Mouse (Mus musculus): ENCODE data around the gene Siah2.

Gene Siah2

GRCm38 (mm10) chr3:58672481-58673183 is 19.6 kb downstream of the Siah2 start:
- in situ Hi-C loops (cut with MboI, MseI), result no loop called here

DNA sequence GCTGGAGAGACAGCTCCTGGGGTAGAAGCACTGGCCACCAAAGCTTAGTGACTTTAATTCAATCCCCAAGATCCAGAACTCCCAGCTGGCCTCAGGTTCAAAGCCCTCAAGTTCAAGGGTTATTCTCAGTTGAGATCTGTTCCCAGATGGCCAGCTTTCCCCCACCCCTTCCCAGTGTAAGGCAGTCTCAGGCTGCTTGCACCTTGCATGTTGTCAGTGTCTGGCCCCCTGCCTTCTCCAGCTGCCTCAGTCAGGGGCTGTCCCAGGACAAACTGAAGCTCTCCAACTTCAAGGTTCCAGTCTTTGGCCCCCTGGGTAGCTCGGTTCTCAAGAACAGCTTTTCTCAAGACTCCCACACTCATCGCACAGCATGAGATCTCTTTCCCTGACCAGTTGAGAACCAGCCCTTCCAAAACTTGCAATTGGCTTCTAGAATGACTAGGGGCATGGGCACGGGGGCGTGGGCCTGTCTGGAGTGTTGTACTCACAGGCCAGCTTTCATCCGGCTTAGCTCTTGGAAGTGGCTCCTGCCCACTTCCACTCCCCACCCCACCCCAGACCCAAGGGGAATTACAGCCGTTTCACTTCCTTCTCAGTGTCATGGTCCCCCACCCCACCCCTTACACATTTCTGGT is 20.5 kb downstream of the Siah2 start:
- in situ Hi-C loops (cut with MboI, MseI), result no loop called here

DNA sequence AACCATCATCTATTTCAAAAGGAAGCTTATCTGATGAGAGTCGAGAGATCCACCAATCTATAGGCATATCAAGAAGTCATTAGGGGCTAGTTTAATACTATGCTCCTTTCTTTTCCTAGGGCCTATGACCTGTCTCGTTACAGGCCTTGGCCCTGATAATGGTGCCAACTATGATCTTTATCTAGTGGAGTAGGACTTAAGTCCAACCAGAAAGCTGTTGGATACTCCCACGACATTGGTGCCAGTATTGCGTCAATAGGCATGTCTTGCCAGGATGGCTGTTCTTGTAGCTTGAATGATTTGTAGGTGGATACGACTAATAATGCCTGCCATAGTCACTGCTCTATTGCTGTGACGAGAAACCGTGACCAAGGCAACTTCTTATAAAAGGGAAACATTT is 28.2 kb downstream of the Siah2 start:
- in situ Hi-C loops (cut with MboI, MseI), result no loop called here

DNA sequence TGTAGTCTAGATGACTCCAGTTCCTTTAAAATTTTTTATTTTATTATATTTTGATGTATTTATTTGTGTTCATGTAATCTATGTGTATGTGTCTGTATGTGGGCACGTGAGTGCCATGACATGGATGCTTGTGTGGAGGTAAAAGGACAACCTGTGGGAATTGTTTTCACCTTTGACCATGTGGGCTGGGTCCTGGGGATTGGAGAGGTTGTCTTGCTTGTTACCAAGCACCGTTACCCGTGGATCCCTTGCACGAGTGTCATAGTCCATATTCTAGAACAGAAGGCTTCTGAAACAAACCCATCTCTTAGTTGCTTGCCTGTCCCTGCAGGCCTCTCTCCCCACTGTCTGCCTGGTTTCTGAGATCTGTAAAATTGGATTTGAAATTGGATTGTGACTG is 31.6 kb downstream of the Siah2 start:
- in situ Hi-C loops (cut with MboI, MseI), result no loop called here

DNA sequence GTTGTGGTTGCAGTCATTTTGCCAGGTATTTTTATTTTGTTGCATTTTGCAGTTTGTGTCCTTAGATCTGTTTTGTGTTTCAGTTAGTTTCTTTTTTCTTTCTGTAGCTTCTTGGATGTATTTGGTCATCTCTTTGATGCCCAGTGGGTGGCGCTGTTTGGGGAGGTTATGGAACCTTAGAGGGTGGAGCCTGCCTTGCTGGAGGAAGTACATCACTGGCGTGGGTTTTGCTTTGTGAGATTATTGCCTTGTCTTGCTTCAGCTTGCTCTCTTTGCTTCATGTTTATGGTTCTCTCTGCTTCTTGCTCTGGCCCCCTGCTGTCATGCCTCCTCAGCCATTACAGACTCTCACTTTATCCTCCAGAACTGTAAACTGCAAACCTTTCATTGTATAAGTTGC is 34.8 kb downstream of the Siah2 start:
- in situ Hi-C loops (cut with MboI, MseI), result loop anchor here (5.0 kb wide), 1 partner anchor 125 kb away; no protein-coding TSS in a partner anchor

DNA sequence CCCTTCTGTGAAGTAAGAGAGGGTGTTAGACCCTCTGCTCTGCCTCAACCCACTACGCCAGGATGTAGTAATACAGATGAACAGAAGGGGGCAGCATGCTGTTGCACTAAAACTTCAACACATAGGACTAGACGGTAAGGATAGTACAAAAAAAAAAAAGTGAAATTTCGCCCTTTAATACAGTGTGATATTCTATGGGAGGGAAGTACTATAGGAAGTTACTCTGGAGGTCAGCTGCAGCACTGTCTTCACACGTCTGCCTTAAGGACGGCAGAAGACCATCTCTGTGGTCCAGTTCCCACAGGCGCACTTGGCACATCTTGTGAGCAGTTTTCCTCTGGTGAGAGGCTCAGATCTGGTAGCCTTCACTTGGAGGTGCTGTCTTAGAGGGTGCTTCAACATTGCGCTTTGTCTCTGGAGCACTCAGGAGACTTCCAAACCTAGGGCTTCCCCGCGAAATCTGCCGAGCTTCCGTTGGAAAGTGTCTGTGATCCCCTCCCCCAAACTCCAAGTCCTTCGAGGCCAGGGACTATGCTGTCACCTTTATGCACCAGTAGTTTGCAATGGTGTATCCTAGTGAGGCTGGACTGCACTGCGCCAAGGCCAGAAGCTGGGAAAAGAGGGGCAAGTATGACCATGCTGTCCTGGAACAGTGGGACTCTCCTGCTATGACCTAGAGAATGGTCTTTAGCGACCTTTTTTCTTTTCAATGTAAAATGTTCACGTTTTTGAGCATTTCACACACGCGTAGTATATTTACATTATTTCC is 36.7 kb downstream of the Siah2 start:
- in situ Hi-C loops (cut with MboI, MseI), result loop anchor here (5.0 kb wide), 1 partner anchor 127 kb away; no protein-coding TSS in a partner anchor

GRCm38 (mm10) chr3:58653907-58654306 is 38.3 kb downstream of the Siah2 start:
- in situ Hi-C loops (cut with MboI, MseI), result no loop called here

DNA sequence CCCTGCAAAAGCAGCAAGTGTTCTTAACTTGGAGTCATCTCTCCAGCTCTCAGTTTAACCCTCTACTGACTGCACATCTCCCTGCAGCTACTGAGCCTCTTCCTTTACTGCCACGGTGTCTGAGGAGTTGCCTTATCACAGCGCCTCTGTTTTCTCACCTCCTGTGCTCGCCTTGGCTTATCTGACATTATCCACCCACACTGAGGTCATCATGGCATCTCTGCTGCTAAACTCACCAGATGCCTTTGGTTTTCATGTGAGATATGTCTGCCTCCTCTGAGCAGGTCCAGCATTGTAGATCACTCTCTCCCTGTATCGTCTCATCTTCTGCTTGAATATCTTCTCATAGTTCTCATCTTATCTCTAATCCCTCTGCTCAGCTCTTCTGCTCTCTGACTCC is 41.9 kb downstream of the Siah2 start:
- in situ Hi-C loops (cut with MboI, MseI), result no loop called here

- in situ Hi-C loops (cut with MboI, MseI), result no loop called here
These were observed 45.0 kb downstream of the Siah2 start for GRCm38 (mm10) chr3:58647179-58647578.

- in situ Hi-C loops (cut with MboI, MseI), result no loop called here
These were observed 46.0 kb downstream of the Siah2 start for GRCm38 (mm10) chr3:58646180-58646579.

- in situ Hi-C loops (cut with MboI, MseI), result no loop called here
These were observed 55.5 kb downstream of the Siah2 start, which contains the start of gene Erich6 for GRCm38 (mm10) chr3:58636406-58637295. TSS of gene Erich6 (minus strand) at chr3:58637207.

- in situ Hi-C loops (cut with MboI, MseI), result no loop called here
These were observed 60.5 kb downstream of the Siah2 start for GRCm38 (mm10) chr3:58631693-58632092.

- in situ Hi-C loops (cut with MboI, MseI), result no loop called here
These were observed 67.2 kb downstream of the Siah2 start for GRCm38 (mm10) chr3:58624981-58625380.

Data from T-helper 2 cell (primary cell).